Mouse (Mus musculus): ENCODE data around the gene Synm. TPM values are rescaled to one million over a fixed set of nuclear protein-coding genes. Genes with fewer than 3 reads are reported as not detected.

The Synm gene
- polyA plus RNA-seq, 1 experiment from 2014 or later: 5.8 TPM

GRCm38 (mm10) chr7:67700846-67701245, 58.7 kb downstream of the Synm start:
- peak; percentile 65 for DNase-seq (ENCODE audit: low spot score)

GRCm38 (mm10) chr7:67699301-67699700, 60.2 kb downstream of the Synm start:
- DNase-seq (ENCODE audit: low spot score): no peak

- no peak for DNase-seq (ENCODE audit: low spot score)
Measured at GRCm38 (mm10) chr7:67697892-67698630, 61.5 kb downstream of the Synm start.

- DNase-seq (ENCODE audit: low spot score): no peak
Measured at GRCm38 (mm10) chr7:67695906-67696305, 63.6 kb downstream of the Synm start.

GRCm38 (mm10) chr7:67692791-67693538, 66.6 kb downstream of the Synm start:
- no peak for DNase-seq (ENCODE audit: low spot score)

- no peak for DNase-seq (ENCODE audit: low spot score)
Measured at GRCm38 (mm10) chr7:67692141-67692540, 67.4 kb downstream of the Synm start.

- no peak for DNase-seq (ENCODE audit: low spot score)
Measured at GRCm38 (mm10) chr7:67691036-67691435, 68.5 kb downstream of the Synm start.

GRCm38 (mm10) chr7:67689793-67690192, 69.7 kb downstream of the Synm start:
- DNase-seq (ENCODE audit: low spot score): no peak

GRCm38 (mm10) chr7:67688281-67688680, 71.3 kb downstream of the Synm start:
- DNase-seq (ENCODE audit: low spot score): no peak

GRCm38 (mm10) chr7:67686545-67686944, 73.0 kb downstream of the Synm start:
- no peak for DNase-seq (ENCODE audit: low spot score)

GRCm38 (mm10) chr7:67683006-67683405, 76.5 kb downstream of the Synm start:
- no peak for DNase-seq (ENCODE audit: low spot score)

- DNase-seq (ENCODE audit: low spot score): no peak
Measured at GRCm38 (mm10) chr7:67681078-67681477, 78.5 kb downstream of the Synm start.

Small RNAs within 50 kb of the gene (microRNA-seq; reads per million reads assigned to microRNA genes)
- gene Gm23844 (ENCODE audit: borderline number of aligned reads): not detected

Other genes with a start within 250 kb of the Synm start
- 23.9 and 24.3 TPM in 2 replicates for gene Lrrc28, start 114.5 kb downstream of the Synm start, polyA plus RNA-seq (2015; fragmentation: Nextera tagmentation; extraction: Ambion mirVana)
- gene Ttc23, start 112.3 kb downstream of the Synm start, polyA plus RNA-seq (2015; fragmentation: Nextera tagmentation; extraction: Ambion mirVana): 14.7 and 16.1 TPM in 2 replicates
- 7.3 and 8.5 TPM in 2 replicates for gene Igf1r, start 193.1 kb upstream of the Synm start, polyA plus RNA-seq (2015; fragmentation: Nextera tagmentation; extraction: Ambion mirVana)

All from thymus, postnatal 0 days (tissue).